Mouse (Mus musculus) kidney, adult 2 months (tissue): ENCODE measurements around the gene R3hdm4.

Source experiments
- CTCF ChIP-seq: fragments of 200-500 bp; conservative IDR thresholded peaks from 2 replicates; pipeline ENCODE4 v1.5.1; 2011; ENCODE audit warnings: low read depth, mild to moderate bottlenecking, control low read depth, low read length, moderate library complexity, mixed read lengths; ENCODE audit not compliant: insufficient read depth, insufficient read length
- POLR2A ChIP-seq: fragments of 200-500 bp; IDR thresholded peaks from one replicate; pipeline ENCODE4 v1.6.1; 2011; ENCODE audit warnings: low read depth, low read length, control low read depth

GRCm38 (mm10) chr10:79936911-79937441 lies 16.0 kb upstream of the R3hdm4 start:
- TF ChIP-seq CTCF (no peak), POLR2A (no peak)
